Mouse (Mus musculus): ENCODE measurements around the gene Gm49318.

Gene Gm49318

GRCm38 (mm10) chr9:22069881-22070553, 1.0 kb downstream of the Gm49318 start:
- DNase-seq (ENCODE audit: low read depth, low spot score) = no peak

DNA sequence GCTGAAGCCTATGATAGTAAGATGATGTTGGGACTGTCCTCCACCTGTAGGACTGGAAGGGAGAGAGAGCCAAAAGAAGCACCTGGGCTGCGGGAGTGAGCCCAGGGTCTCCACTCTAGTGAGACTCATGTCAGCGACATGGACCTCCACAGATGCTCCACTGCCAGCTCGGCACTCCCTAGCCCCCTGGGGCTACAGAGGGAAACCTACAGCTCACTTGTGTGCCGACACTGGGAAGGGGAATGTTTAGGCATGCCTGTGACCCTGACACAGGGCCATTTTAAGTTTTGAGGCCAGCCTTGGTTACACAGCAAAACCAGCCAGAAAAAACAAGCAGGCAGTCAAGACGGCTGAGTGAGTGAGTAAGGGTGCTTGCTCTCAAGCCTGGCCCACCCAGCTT, 3.9 kb downstream of the Gm49318 start:
- DNase-seq (ENCODE audit: low read depth, low spot score) = no peak

GRCm38 (mm10) chr9:22066433-22066832, 4.6 kb downstream of the Gm49318 start:
- peak; percentile 54 for DNase-seq (ENCODE audit: low read depth, low spot score)

DNA sequence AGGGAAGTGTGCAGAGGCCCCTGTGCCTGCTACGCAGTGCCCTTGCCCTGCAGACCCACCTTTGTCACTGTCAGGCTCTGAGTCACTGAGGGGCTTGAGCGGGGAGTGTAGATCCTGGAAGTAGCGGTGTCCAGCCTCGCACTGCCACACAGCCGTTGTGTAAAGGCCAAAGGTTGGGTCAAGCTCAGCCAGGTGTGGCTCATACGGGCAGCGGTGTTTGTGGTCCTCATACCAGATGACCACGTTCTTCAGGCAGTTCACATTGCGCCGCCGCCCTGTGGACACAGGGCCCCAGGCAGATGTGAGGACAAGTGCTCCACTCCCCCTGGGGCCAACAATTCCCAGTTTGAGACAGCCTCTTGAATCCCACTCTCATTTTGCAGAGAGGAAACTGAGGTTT, 5.4 kb downstream of the Gm49318 start:
- no peak for DNase-seq (ENCODE audit: low read depth, low spot score)

DNA sequence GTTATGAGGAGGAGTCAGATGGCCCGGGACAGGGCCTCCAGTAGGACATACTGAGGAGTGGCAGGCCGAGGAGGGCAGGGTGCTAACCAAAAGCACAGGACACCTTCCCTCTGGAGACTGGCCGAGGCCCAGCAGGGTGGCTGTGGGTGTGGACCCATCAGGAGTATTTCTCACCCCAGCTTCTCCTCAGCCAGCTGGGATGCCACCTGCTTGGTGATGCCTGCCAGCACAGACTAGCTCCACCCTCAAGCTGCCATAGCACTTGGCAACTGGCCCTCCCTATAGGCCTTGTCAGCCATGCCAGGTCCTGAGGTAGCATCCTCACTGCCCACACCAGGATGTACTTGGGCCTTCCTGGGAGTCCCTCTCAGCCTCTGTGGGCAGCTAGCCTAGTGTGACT, 6.7 kb downstream of the Gm49318 start:
- no peak for DNase-seq (ENCODE audit: low read depth, low spot score)

DNA sequence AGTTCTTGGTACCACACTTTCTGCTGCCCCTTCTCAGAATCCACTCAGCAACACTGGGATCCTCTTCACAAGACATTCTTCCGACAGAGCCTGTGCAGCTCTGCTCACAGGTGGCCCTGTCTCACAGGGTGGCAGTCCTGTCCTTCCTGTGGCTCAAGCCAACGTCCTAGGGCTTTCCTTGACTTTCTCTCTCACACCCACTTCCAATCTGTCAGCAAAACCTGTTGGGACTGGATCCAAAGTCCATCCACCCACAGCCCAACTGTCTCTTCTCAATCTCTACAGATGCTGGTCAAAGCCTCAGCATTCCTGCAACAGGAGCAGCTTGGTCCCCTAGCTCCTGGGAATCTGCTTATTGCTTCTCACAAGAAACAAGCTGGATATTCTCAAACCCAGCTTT, 9.7 kb downstream of the Gm49318 start:
- DNase-seq (ENCODE audit: low read depth, low spot score) = no peak

DNA sequence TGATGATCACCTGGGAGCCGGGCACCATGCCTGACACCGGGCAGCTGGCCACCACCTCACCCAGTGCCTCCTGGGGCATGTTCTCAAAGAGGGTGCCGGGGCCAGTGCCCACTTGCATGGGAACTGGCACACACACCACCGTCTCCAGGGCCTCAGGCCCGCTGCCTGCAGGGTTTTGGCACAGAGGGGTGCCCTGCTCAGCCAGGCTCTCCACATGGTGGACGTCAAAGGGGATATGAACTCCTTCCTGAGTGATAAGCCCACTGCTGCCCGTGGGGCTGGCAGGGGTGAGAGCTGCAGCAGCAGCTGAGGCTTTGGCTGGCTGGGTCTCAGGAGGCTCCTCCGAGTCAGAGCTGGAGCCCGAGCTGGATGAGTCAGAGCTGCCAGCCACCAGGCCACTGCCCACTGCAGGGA, 13.0 kb downstream of the Gm49318 start:
- no peak for DNase-seq (ENCODE audit: low read depth, low spot score)

DNA sequence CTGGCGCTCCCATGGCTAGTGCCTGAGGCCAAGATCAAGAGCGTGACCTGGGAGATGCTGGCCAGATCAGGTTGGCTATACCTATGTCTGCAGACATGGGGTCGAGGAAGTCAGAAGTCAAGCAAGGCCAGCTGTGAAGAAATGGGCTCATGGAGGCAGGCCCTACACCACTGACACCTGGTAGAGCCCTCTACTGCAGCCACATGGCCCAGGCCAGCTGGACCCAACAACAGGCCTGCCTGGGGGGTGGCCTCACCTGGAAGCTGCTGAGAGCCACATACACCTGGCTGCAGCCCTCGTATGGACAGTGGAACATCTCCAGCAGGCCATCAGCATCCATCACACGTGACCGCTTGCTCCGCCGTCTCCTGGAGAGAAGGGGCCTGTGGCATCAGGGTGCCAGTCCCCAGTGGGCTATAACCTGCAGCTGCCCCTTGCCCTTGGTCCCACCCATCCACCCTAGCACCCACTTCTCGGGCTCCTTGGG, 14.0 kb downstream of the Gm49318 start:
- no peak for DNase-seq (ENCODE audit: low read depth, low spot score)

GRCm38 (mm10) chr9:22056303-22056910, 14.7 kb downstream of the Gm49318 start:
- no peak for DNase-seq (ENCODE audit: low read depth, low spot score)

DNA sequence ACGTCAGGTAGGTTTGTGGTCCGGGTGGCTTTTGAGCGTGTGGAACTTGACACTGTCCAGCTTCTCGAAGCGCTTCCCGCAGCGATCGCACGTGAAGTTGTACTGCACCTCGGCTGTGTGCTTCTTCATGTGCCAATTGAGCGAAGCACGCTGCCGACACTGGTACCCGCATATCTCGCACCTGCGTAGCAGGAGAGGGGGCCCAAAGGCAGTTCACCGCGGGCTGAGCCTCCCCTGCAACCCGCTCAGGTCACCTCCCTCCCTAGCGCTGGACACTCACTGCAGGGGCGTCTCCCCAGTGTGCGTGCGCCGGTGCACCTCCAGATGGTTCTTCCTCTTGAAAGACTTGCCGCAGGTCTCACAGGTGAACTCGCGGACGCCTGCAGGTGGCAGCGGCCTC, 15.3 kb downstream of the Gm49318 start:
- no peak for DNase-seq (ENCODE audit: low read depth, low spot score)

- DNase-seq (ENCODE audit: low read depth, low spot score) = peak; percentile 83
Measured at GRCm38 (mm10) chr9:22054411-22055076, 16.5 kb downstream of the Gm49318 start.

- DNase-seq (ENCODE audit: low read depth, low spot score) = no peak
Measured at GRCm38 (mm10) chr9:22053657-22054056, 17.4 kb downstream of the Gm49318 start.

- DNase-seq (ENCODE audit: low read depth, low spot score) = peak; percentile 35
Measured at GRCm38 (mm10) chr9:22051958-22052254, 19.2 kb downstream of the Gm49318 start, which contains the start of gene Elavl3. Elavl3 (minus strand) TSS chr9:22052023.

DNA sequence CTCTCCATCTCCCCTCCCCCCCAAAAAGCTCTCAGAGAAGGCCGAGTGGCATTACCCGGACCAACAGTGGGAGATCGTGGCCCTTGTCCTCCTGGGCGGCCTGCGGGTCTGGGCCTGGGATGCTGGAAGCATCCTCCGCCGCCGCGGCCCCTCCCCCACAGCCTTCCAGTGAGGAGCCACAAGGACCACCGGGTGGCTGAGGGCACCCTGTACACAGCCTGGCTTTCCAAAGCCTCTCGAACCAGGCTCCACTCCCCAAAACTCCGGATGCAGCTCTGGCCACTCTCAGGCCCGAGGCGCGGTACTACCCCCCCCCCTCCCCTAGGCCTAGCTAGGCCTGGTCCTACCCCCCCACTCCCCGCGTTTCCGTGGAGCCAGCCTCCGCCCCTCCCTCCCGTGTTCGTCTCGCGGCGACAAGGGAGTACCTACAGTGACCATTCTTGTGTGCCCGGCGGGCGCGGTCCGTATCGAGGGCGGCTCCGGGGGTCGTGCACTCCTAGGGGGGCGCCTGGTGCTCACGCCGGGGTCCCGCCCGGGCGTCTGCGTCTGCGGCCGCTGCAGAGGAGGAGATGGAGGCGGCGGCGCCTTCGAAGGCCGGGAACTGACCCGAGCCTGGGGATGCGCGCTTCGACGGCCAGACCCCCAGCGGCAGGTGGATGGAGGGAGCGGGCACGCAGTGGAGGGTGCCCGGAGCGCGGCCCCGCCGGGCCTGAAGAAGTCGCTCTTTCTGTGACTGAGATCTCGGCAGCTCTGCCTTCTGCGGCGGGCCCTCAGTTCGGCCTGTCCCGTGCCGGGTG, 19.7 kb downstream of the Gm49318 start:
- DNase-seq (ENCODE audit: low read depth, low spot score) = no peak

DNA sequence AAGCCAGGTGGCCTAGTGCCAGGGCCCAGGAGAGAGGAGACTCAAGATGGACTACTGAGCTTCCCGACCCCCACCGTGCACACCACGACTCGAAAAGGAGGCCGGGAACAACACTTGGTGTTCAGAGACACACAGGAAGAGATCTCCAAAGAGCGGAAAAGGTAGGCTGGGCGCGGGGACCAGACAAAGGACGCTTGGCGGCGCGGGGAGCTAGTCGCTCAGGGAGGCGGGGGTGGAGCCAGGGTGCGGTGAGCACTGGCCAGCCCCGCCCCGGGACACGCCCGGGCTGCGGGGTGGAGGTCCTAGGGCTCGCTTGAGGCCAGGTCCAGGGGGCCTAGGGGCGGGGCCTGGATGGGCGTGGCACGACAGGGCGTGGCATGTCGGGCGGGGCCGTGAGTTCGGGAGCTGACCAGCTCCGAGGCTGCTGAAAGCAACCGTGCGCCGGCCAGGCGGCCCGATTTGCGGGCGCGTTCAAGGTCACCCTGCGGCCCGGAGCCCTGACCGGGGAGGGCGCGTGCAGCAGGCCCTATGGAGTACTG, 20.6 kb downstream of the Gm49318 start:
- DNase-seq (ENCODE audit: low read depth, low spot score) = peak; percentile 60

DNA sequence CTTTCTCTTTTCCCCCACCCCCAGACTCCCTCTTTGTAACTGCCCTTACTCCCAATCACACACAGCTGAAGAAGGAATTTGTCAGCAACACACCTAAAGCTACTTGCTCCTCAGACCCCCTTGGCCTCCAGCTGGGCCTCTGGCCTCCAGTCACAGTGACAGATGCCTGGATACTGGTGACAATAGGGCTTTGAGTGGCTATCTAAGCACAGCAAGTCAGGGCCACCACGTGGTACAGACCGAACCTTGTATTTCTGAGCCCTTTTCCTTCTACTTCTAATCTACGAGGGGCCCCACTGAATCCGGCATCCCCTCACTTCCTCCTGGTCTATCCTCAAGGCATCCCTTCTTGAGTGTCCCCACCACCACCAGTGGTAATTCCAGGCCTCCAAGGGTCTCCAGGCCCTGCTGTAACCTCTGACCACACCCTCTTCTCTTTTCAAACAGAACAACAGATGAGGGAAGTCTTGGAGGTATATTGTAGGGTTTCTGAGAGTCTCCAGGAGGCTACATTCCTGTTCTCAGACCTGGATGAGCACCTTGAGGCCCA, 21.3 kb downstream of the Gm49318 start:
- no peak for DNase-seq (ENCODE audit: low read depth, low spot score)

DNA sequence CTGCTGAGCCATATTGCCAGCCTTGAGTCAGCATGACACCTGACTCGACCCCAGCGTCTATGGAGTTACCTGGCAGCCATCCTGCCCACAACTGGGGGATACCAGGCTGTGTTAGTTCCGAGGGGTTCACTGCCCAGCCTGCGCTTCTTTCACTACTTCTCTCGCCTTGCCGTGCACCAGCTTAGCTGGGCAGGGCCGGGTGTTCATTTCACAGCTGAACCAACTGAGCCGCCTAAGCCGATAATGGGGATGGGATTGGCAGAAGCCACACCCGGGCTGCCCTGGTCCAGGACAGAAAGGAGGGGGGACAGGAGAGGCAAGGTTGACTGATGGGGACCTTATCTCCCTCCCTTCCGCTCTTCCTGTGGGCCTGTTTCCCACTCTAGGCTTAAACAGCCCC, 21.7 kb downstream of the Gm49318 start:
- DNase-seq (ENCODE audit: low read depth, low spot score) = no peak

DNA sequence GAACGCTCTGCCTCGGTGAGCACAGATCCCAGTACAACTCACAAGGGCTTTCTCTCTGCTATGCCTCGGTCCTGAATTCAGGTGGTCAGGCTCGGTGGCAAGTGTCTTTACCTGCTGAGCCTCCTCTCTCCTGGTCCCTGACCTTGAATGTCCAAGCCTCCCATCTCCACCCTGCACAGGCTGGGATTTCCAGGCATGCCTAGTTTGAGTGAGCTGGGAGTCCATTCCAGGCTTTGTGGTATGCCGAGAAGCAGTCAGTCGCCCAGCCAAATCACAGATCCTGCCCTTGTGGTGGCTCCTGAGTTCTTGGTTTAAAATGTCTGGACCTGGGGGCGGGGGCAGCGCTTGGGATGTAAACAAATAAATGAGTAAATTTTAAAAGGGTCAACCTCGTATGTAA, 23.7 kb downstream of the Gm49318 start:
- no peak for DNase-seq (ENCODE audit: low read depth, low spot score)

DNA sequence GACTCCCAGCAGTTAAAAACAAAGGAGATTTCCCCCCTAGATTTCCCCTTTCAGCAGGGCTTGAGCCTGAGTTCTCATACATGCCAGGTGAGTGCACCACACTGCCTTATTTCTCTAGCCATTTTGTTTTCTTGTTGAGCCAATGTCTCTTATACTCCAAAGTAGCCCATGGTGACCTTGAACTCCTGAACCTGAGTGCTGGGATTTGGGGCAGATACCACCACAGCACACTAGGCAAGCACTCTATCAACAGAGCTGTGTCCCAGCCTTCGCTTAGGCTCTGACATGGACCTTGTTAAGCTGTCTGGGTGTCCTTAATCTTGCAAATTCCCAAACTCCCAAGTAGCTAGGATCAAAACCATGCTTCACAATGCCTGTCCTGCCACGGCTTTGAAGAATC, 29.2 kb downstream of the Gm49318 start:
- no peak for DNase-seq (ENCODE audit: low read depth, low spot score)

GRCm38 (mm10) chr9:22037826-22038225, 33.2 kb downstream of the Gm49318 start:
- DNase-seq (ENCODE audit: low read depth, low spot score) = no peak

GRCm38 (mm10) chr9:22035300-22036044, 35.6 kb downstream of the Gm49318 start:
- DNase-seq (ENCODE audit: low read depth, low spot score) = no peak

Data from CD4-positive helper T cell, adult 2 months (primary cell).